Mouse (Mus musculus): ENCODE results near the gene Cabp1. TPM values are rescaled to one million over a fixed set of nuclear protein-coding genes. Genes with fewer than 3 reads are reported as not detected.

Gene Cabp1
- polyA plus RNA-seq, 1 experiment from 2014 or later, result 1.2 TPM

GRCm38 (mm10) chr5:115148378-115148777 is 45.8 kb downstream of the Cabp1 start:
- DNase-seq (ENCODE audit: low spot score) (no peak), ATAC-seq (ENCODE audit: insufficient number of reproducible peaks, low FRiP score, low TSS enrichment, low read depth) (no peak)
- H3K27me3 ChIP-seq (ENCODE audit: control insufficient read depth, insufficient read depth, low read length), result no peaks in the 10 kb centered on the region
- H3K9me3 ChIP-seq (ENCODE audit: control insufficient read depth, low read length), result no peaks in the 10 kb centered on the region; the same call in 1 of the 2 replicates
- no peak overlapping the region for H3K4me3 ChIP-seq (ENCODE audit: low read depth, low read length)
- H3K9ac ChIP-seq (ENCODE audit: low read length), result no peak overlapping the region
- no peak overlapping the region for H3K4me2 ChIP-seq (ENCODE audit: low read depth, severe bottlenecking)
- peaks cover 2% of the 10 kb centered on the region; the same call in 1 of the 2 replicates for H3K4me1 ChIP-seq (ENCODE audit: control insufficient read depth, insufficient read depth, low read length)
- H3K36me3 ChIP-seq (ENCODE audit: control insufficient read depth, insufficient read depth, low read length), result peaks cover 31% of the 10 kb centered on the region
- H3K27ac ChIP-seq (replicated peaks; ENCODE audit: low read depth, low read length), result no peak overlapping the region
- WGBS, result 93% methylated on average over 8 of the region's 8 CpGs

DNA sequence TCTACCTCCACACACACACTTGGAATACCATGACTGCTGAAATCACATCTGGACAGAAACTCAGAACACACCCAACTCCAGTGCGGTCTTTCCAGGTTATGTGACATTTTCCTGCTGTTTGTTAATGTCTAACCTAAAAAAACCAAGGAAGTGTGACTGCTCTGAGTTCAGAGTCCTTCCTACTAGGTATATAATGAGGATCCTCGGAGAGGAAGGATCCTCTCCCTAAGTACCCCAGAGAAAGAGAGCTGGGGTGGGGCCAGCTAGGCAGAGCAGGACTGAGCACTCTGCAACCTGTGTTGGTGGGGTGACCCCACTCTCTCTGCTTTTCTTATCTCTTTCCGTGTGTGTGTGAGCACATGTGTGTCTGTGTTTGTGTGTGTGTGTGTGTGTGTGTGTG is 46.8 kb downstream of the Cabp1 start:
- no peak overlapping the region for H3K27ac ChIP-seq (replicated peaks; ENCODE audit: low read depth, low read length)
- no peak overlapping the region for H3K4me3 ChIP-seq (ENCODE audit: low read depth, low read length)
- H3K36me3 ChIP-seq (ENCODE audit: control insufficient read depth, insufficient read depth, low read length), result peaks cover 31% of the 10 kb centered on the region
- ATAC-seq (ENCODE audit: insufficient number of reproducible peaks, low FRiP score, low TSS enrichment, low read depth), result no peak
- no peaks in the 10 kb centered on the region; the same call in 1 of the 2 replicates for H3K4me1 ChIP-seq (ENCODE audit: control insufficient read depth, insufficient read depth, low read length)
- DNase-seq (ENCODE audit: low spot score), result no peak
- no peaks in the 10 kb centered on the region for H3K27me3 ChIP-seq (ENCODE audit: control insufficient read depth, insufficient read depth, low read length)
- no peak overlapping the region for H3K9ac ChIP-seq (ENCODE audit: low read length)
- 82% methylated on average over 3 of the region's 3 CpGs for WGBS
- H3K4me2 ChIP-seq (ENCODE audit: low read depth, severe bottlenecking), result no peak overlapping the region
- H3K9me3 ChIP-seq (ENCODE audit: control insufficient read depth, low read length), result no peaks in the 10 kb centered on the region; the same call in 1 of the 2 replicates

DNA sequence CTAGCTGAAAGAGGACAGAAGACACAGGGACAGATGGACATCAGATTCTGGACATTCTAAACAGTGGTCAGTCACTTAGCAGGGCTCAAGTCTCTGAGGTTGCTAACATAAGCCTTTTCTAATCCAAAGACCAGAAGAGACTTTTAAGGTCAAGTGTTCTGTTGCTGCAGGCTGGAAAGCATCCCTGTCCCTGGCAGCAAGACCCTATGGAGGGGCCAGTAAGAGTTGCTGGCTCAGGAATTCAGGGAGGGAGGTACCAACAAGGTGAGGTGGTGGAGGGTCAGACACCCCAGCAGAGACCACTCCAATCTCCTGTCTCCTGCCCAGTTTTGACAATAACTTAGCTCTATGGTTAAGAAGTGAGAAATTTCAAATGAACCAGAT is 47.4 kb downstream of the Cabp1 start:
- no peak overlapping the region for H3K4me3 ChIP-seq (ENCODE audit: low read depth, low read length)
- H3K9me3 ChIP-seq (ENCODE audit: control insufficient read depth, low read length), result no peaks in the 10 kb centered on the region; the same call in 1 of the 2 replicates
- ATAC-seq (ENCODE audit: insufficient number of reproducible peaks, low FRiP score, low TSS enrichment, low read depth), result no peak
- H3K4me1 ChIP-seq (ENCODE audit: control insufficient read depth, insufficient read depth, low read length), result no peaks in the 10 kb centered on the region
- H3K27me3 ChIP-seq (ENCODE audit: control insufficient read depth, insufficient read depth, low read length), result no peaks in the 10 kb centered on the region
- no peak overlapping the region for H3K27ac ChIP-seq (replicated peaks; ENCODE audit: low read depth, low read length)
- no peak overlapping the region for H3K4me2 ChIP-seq (ENCODE audit: low read depth, severe bottlenecking)
- H3K36me3 ChIP-seq (ENCODE audit: control insufficient read depth, insufficient read depth, low read length), result peaks cover 31% of the 10 kb centered on the region
- DNase-seq (ENCODE audit: low spot score), result no peak
- H3K9ac ChIP-seq (ENCODE audit: low read length), result no peak overlapping the region

- H3K9ac ChIP-seq (ENCODE audit: low read length), result no peak overlapping the region
- no peak overlapping the region for H3K27ac ChIP-seq (replicated peaks; ENCODE audit: low read depth, low read length)
- no peaks in the 10 kb centered on the region for H3K4me1 ChIP-seq (ENCODE audit: control insufficient read depth, insufficient read depth, low read length)
- no peaks in the 10 kb centered on the region for H3K27me3 ChIP-seq (ENCODE audit: control insufficient read depth, insufficient read depth, low read length)
- peaks cover 31% of the 10 kb centered on the region for H3K36me3 ChIP-seq (ENCODE audit: control insufficient read depth, insufficient read depth, low read length)
- DNase-seq (ENCODE audit: low spot score) (no peak), ATAC-seq (ENCODE audit: insufficient number of reproducible peaks, low FRiP score, low TSS enrichment, low read depth) (no peak)
- no peak overlapping the region for H3K4me2 ChIP-seq (ENCODE audit: low read depth, severe bottlenecking)
- H3K9me3 ChIP-seq (ENCODE audit: control insufficient read depth, low read length), result no peaks in the 10 kb centered on the region; the same call in 1 of the 2 replicates
- 82% methylated on average over 6 of the region's 6 CpGs for WGBS
- H3K4me3 ChIP-seq (ENCODE audit: low read depth, low read length), result no peak overlapping the region
Measured at GRCm38 (mm10) chr5:115145976-115146746, 48.0 kb downstream of the Cabp1 start.

GRCm38 (mm10) chr5:115145253-115145968 is 48.8 kb downstream of the Cabp1 start:
- no peaks in the 10 kb centered on the region for H3K4me1 ChIP-seq (ENCODE audit: control insufficient read depth, insufficient read depth, low read length)
- WGBS, result 83% methylated on average over 11 of the region's 11 CpGs
- no peak overlapping the region for H3K4me2 ChIP-seq (ENCODE audit: low read depth, severe bottlenecking)
- H3K27me3 ChIP-seq (ENCODE audit: control insufficient read depth, insufficient read depth, low read length), result no peaks in the 10 kb centered on the region
- no peak overlapping the region for H3K9ac ChIP-seq (ENCODE audit: low read length)
- no peak overlapping the region for H3K27ac ChIP-seq (replicated peaks; ENCODE audit: low read depth, low read length)
- H3K4me3 ChIP-seq (ENCODE audit: low read depth, low read length), result no peak overlapping the region
- H3K9me3 ChIP-seq (ENCODE audit: control insufficient read depth, low read length), result no peaks in the 10 kb centered on the region; the same call in 1 of the 2 replicates
- H3K36me3 ChIP-seq (ENCODE audit: control insufficient read depth, insufficient read depth, low read length), result peaks cover 24% of the 10 kb centered on the region
- ATAC-seq (ENCODE audit: insufficient number of reproducible peaks, low FRiP score, low TSS enrichment, low read depth), result no peak
- DNase-seq (ENCODE audit: low spot score), result no peak

GRCm38 (mm10) chr5:115144471-115144870 is 49.7 kb downstream of the Cabp1 start:
- H3K36me3 ChIP-seq (ENCODE audit: control insufficient read depth, insufficient read depth, low read length), result peaks cover 15% of the 10 kb centered on the region
- no peak overlapping the region for H3K4me2 ChIP-seq (ENCODE audit: low read depth, severe bottlenecking)
- DNase-seq (ENCODE audit: low spot score) (no peak), ATAC-seq (ENCODE audit: insufficient number of reproducible peaks, low FRiP score, low TSS enrichment, low read depth) (no peak)
- H3K27me3 ChIP-seq (ENCODE audit: control insufficient read depth, insufficient read depth, low read length), result no peaks in the 10 kb centered on the region
- no peaks in the 10 kb centered on the region for H3K4me1 ChIP-seq (ENCODE audit: control insufficient read depth, insufficient read depth, low read length)
- H3K27ac ChIP-seq (replicated peaks; ENCODE audit: low read depth, low read length), result no peak overlapping the region
- no peak overlapping the region for H3K9ac ChIP-seq (ENCODE audit: low read length)
- 83% methylated on average over 6 of the region's 6 CpGs for WGBS
- no peak overlapping the region for H3K4me3 ChIP-seq (ENCODE audit: low read depth, low read length)
- H3K9me3 ChIP-seq (ENCODE audit: control insufficient read depth, low read length), result no peaks in the 10 kb centered on the region

DNA sequence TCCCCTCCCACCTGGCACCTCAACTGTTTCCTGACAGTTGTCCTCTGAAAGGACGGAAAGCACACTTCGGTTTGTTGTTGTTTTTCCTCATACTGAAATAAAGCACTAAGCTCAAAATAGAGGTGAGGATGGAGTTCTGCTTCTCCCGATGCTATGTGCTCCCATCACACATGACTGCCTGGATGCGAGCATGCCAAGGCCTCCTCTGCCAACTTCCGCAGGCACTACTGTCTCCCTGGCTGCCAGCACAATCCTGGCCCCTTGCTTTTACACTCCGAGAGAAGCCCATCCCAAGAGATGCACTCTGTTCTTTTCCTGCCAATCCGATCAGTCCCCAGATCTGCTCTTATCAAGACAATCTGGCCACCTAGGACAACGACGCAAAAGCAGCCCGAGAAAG is 50.6 kb downstream of the Cabp1 start:
- DNase-seq (ENCODE audit: low spot score) (no peak), ATAC-seq (ENCODE audit: insufficient number of reproducible peaks, low FRiP score, low TSS enrichment, low read depth) (no peak)
- no peak overlapping the region for H3K4me3 ChIP-seq (ENCODE audit: low read depth, low read length)
- no peak overlapping the region for H3K27ac ChIP-seq (replicated peaks; ENCODE audit: low read depth, low read length)
- H3K4me1 ChIP-seq (ENCODE audit: control insufficient read depth, insufficient read depth, low read length), result no peaks in the 10 kb centered on the region
- no peak overlapping the region for H3K4me2 ChIP-seq (ENCODE audit: low read depth, severe bottlenecking)
- H3K36me3 ChIP-seq (ENCODE audit: control insufficient read depth, insufficient read depth, low read length), result peaks cover 10% of the 10 kb centered on the region
- WGBS, result 78% methylated on average over 10 of the region's 10 CpGs
- no peaks in the 10 kb centered on the region for H3K27me3 ChIP-seq (ENCODE audit: control insufficient read depth, insufficient read depth, low read length)
- no peak overlapping the region for H3K9ac ChIP-seq (ENCODE audit: low read length)
- H3K9me3 ChIP-seq (ENCODE audit: control insufficient read depth, low read length), result no peaks in the 10 kb centered on the region

DNA sequence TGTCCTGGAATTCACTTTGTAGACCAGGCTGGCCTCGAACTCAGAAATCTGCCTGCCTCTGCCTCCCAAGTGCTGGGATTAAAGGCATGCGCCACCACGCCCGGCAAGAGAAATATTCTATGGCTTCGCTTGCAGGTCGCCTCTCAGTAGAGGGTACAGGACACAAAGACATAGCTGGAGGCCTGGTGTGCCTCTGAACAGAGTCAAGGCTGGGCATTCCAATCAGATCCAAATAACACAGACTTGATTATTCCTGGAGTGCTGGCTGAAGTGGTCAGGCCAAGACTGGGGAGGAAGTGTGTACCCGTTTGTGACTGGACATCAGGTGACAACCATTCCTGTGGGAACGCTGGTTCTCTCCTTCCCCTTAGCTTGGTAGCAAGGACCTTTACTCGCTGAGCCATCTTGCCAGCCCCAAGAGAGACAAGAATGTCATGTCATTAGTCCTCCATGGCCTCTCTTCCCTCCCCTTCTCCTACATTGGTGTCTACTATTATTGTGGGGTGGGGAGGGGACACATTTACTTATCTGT is 51.9 kb downstream of the Cabp1 start:
- H3K4me2 ChIP-seq (ENCODE audit: low read depth, severe bottlenecking), result no peak overlapping the region
- ATAC-seq (ENCODE audit: insufficient number of reproducible peaks, low FRiP score, low TSS enrichment, low read depth), result no peak
- H3K9me3 ChIP-seq (ENCODE audit: control insufficient read depth, low read length), result no peaks in the 10 kb centered on the region
- H3K9ac ChIP-seq (ENCODE audit: low read length), result no peak overlapping the region
- no peak overlapping the region for H3K4me3 ChIP-seq (ENCODE audit: low read depth, low read length)
- WGBS, result 93% methylated on average over 9 of the region's 9 CpGs
- H3K36me3 ChIP-seq (ENCODE audit: control insufficient read depth, insufficient read depth, low read length), result peaks cover 2% of the 10 kb centered on the region; the same call in 1 of the 2 replicates
- no peak overlapping the region for H3K27ac ChIP-seq (replicated peaks; ENCODE audit: low read depth, low read length)
- no peaks in the 10 kb centered on the region for H3K27me3 ChIP-seq (ENCODE audit: control insufficient read depth, insufficient read depth, low read length)
- no peaks in the 10 kb centered on the region for H3K4me1 ChIP-seq (ENCODE audit: control insufficient read depth, insufficient read depth, low read length)
- no peak for DNase-seq (ENCODE audit: low spot score)
